In the genomic region with DNA sequence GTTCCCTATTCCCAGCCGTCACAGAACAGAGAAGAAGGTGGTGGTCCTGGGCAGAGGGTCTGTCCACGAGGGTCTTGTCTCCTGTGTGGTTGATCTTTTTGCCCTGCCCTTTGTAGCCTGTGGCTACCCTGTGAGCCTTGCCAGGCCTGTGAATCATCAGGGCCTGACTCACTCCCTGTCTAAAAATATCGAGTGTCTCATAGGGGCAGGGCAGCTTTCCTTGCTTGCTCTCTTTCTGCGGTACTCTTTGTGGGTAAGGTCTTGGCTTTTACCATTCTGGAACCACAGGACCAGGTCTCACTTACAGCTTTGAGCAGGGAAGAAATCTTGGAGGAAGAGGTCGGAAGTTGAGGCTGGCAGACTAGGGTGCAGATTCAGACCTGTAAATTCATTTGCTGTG, we compare ENCODE assay signal across 11 mouse cellular contexts.
DNase-seq lines count a peak whose midpoint lies in the region; ATAC-seq and TF ChIP-seq lines count a peak whose summit lies in the region.
"Had no signal": no experiment of that assay in that cellular context is flagged by ENCODE, and none has a peak within 500 bp of the region (broad histone marks: within the 10 kb centered on the region; RNA-seq: fewer than 3 reads in every experiment).

No protein-coding gene starts in this region.

- H3K27ac ChIP-seq in heart, embryonic 12.5 days (ENCODE audit: poor library complexity, severe bottlenecking), result no peak overlapping the region
- H3K27ac ChIP-seq in CH12.LX (ENCODE audit: insufficient read depth, low read depth), result no peak overlapping the region
- H3K27ac ChIP-seq in heart, postnatal 0 days (ENCODE audit: low read depth), result no peak overlapping the region
- no peak overlapping the region for H3K27ac ChIP-seq in neural tube, embryonic 15.5 days (replicated peaks)
- no peak overlapping the region for H3K27ac ChIP-seq in forebrain, embryonic 13.5 days
- H3K27ac ChIP-seq: embryonic facial prominence, embryonic 13.5 days; limb, embryonic 15.5 days had no signal

- no peaks in the 10 kb centered on the region for H3K36me3 ChIP-seq in heart, embryonic 12.5 days
- no peaks in the 10 kb centered on the region for H3K36me3 ChIP-seq in CH12.LX (replicated peaks in 1 of 2; ENCODE audit: control insufficient read depth in 1 of 2, insufficient read depth in 1 of 2, low read length in 1 of 2)
- no peaks in the 10 kb centered on the region for H3K36me3 ChIP-seq in heart, postnatal 0 days (replicated peaks; ENCODE audit: control insufficient read depth, insufficient read depth, low read length)
- H3K36me3 ChIP-seq in neural tube, embryonic 15.5 days, result no peaks in the 10 kb centered on the region
- no peaks in the 10 kb centered on the region for H3K36me3 ChIP-seq in forebrain, embryonic 13.5 days (ENCODE audit: poor library complexity, severe bottlenecking)
- H3K36me3 ChIP-seq: embryonic facial prominence, embryonic 13.5 days; limb, embryonic 15.5 days had no signal

- DNase-seq in heart, adult 18-20 months, result peak; percentile 71 to 77
- DNase-seq in CH12.LX (ENCODE audit: extremely low read depth), result peak; percentile 9
- DNase-seq in brain, adult 2 months (ENCODE audit: low read depth, low spot score), result peak; percentile 58
- peak; percentile 9 for DNase-seq in heart, postnatal 0 days (ENCODE audit: low spot score)
- no peak for DNase-seq in thymus, postnatal 0 days (ENCODE audit: low spot score)
- DNase-seq: layer of hippocampus, adult 9-11 months had no signal

- H3K9me3 ChIP-seq in heart, embryonic 12.5 days (replicated peaks), result no peaks in the 10 kb centered on the region
- H3K9me3 ChIP-seq in CH12.LX (replicated peaks; ENCODE audit: low read length), result no peaks in the 10 kb centered on the region
- H3K9me3 ChIP-seq in heart, postnatal 0 days (replicated peaks; ENCODE audit: control insufficient read depth, low read length), result no peaks in the 10 kb centered on the region
- no peaks in the 10 kb centered on the region for H3K9me3 ChIP-seq in neural tube, embryonic 15.5 days (replicated peaks)
- H3K9me3 ChIP-seq in forebrain, embryonic 13.5 days (replicated peaks), result no peaks in the 10 kb centered on the region
- H3K9me3 ChIP-seq: embryonic facial prominence, embryonic 13.5 days; limb, embryonic 15.5 days had no signal

- H3K9ac ChIP-seq in heart, embryonic 12.5 days, result no peak overlapping the region
- H3K9ac ChIP-seq in CH12.LX (ENCODE audit: insufficient read depth, low read depth), result no peak overlapping the region
- H3K9ac ChIP-seq in heart, postnatal 0 days (replicated peaks; ENCODE audit: low read depth, low read length), result no peak overlapping the region
- no peak overlapping the region for H3K9ac ChIP-seq in neural tube, embryonic 15.5 days (replicated peaks)
- no peak overlapping the region for H3K9ac ChIP-seq in forebrain, embryonic 13.5 days
- H3K9ac ChIP-seq: embryonic facial prominence, embryonic 13.5 days; limb, embryonic 15.5 days had no signal

- TF ChIP-seq CTCF in CH12.LX (conservative IDR thresholded peaks at IDR 0.05 in 1 of 2, IDR thresholded peaks at IDR 0.05 in 1 of 2; ENCODE audit: low read depth in 2 of 2, low read length in 2 of 2), result no peak
- TF ChIP-seq CTCF in heart, postnatal 0 days (IDR thresholded peaks at IDR 0.05; ENCODE audit: low read depth), result no peak

- no peak for TF ChIP-seq EP300 in CH12.LX (IDR thresholded peaks at IDR 0.05; ENCODE audit: low read length)
- TF ChIP-seq EP300 in heart, postnatal 0 days (IDR thresholded peaks at IDR 0.05; ENCODE audit: low read depth), result no peak

- dilution Hi-C loops in CH12.LX (cut with MboI; ENCODE audit: extremely low pct_ligation_motif_present, extremely low pct_unique_long_range_greater_than_20kb, low sequenced_read_pairs), result no loop called here

- H3K4me2 ChIP-seq in heart, embryonic 12.5 days, result no peak overlapping the region
- H3K4me2 ChIP-seq in CH12.LX (ENCODE audit: insufficient read depth, low read depth, poor library complexity, severe bottlenecking), result no peak overlapping the region
- no peak overlapping the region for H3K4me2 ChIP-seq in heart, postnatal 0 days (ENCODE audit: low read depth, low read length)
- H3K4me2 ChIP-seq in neural tube, embryonic 15.5 days, result no peak overlapping the region
- no peak overlapping the region for H3K4me2 ChIP-seq in forebrain, embryonic 13.5 days
- H3K4me2 ChIP-seq: embryonic facial prominence, embryonic 13.5 days; limb, embryonic 15.5 days had no signal

- no peaks in the 10 kb centered on the region for H3K27me3 ChIP-seq in heart, embryonic 12.5 days (replicated peaks)
- H3K27me3 ChIP-seq in CH12.LX (replicated peaks), result no peaks in the 10 kb centered on the region
- H3K27me3 ChIP-seq in heart, postnatal 0 days (ENCODE audit: control insufficient read depth, insufficient read depth, low read length), result no peaks in the 10 kb centered on the region
- H3K27me3 ChIP-seq in neural tube, embryonic 15.5 days (replicated peaks), result no peaks in the 10 kb centered on the region
- no peaks in the 10 kb centered on the region for H3K27me3 ChIP-seq in forebrain, embryonic 13.5 days
- H3K27me3 ChIP-seq: limb, embryonic 15.5 days had no signal

- no peak for TF ChIP-seq POLR2A in CH12.LX (IDR thresholded peaks at IDR 0.05; ENCODE audit: low read depth, low read length)

- no peak overlapping the region for H3K4me3 ChIP-seq in heart, embryonic 12.5 days
- no peak overlapping the region for H3K4me3 ChIP-seq in CH12.LX (replicated peaks in 1 of 3; ENCODE audit: low read depth in 2 of 3, low read length in 2 of 3, poor library complexity in 1 of 3)
- H3K4me3 ChIP-seq in heart, postnatal 0 days (ENCODE audit: low read depth, low read length), result no peak overlapping the region
- no peak overlapping the region for H3K4me3 ChIP-seq in neural tube, embryonic 15.5 days (replicated peaks)
- no peak overlapping the region for H3K4me3 ChIP-seq in forebrain, embryonic 13.5 days
- H3K4me3 ChIP-seq: embryonic facial prominence, embryonic 13.5 days; limb, embryonic 15.5 days had no signal

- WGBS in heart, embryonic 12.5 days, result 52% methylated on average over 5 of the region's 5 CpGs
- 38% methylated on average over 5 of the region's 5 CpGs for WGBS in heart, postnatal 0 days
- WGBS in neural tube, embryonic 15.5 days, result 83% methylated on average over 5 of the region's 5 CpGs
- WGBS in forebrain, embryonic 13.5 days, result 82% methylated on average over 5 of the region's 5 CpGs

- ATAC-seq in heart, embryonic 12.5 days (ENCODE audit: insufficient number of reproducible peaks, low FRiP score), result no peak
- peak; percentile 58 for ATAC-seq in heart, postnatal 0 days (ENCODE audit: insufficient read depth, low read depth)
- ATAC-seq in neural tube, embryonic 15.5 days (ENCODE audit: low FRiP score), result no peak
- no peak for ATAC-seq in forebrain, embryonic 13.5 days

- peaks cover 4% of the 10 kb centered on the region; the same call in 1 of the 2 replicates for H3K4me1 ChIP-seq in heart, embryonic 12.5 days (replicated peaks)
- H3K4me1 ChIP-seq in CH12.LX (ENCODE audit: control insufficient read depth in 1 of 2, insufficient read depth in 2 of 2), result peaks cover 23 to 28% of the 10 kb centered on the region in 2 experiments
- no peaks in the 10 kb centered on the region for H3K4me1 ChIP-seq in heart, postnatal 0 days (ENCODE audit: control insufficient read depth, insufficient read depth)
- H3K4me1 ChIP-seq in neural tube, embryonic 15.5 days, result no peaks in the 10 kb centered on the region
- H3K4me1 ChIP-seq in forebrain, embryonic 13.5 days, result no peaks in the 10 kb centered on the region
- H3K4me1 ChIP-seq: limb, embryonic 15.5 days had no signal

- H3K79me2 ChIP-seq in CH12.LX (replicated peaks; ENCODE audit: control insufficient read depth, extremely low read depth, insufficient read depth, poor library complexity, severe bottlenecking), result no peaks in the 10 kb centered on the region

- no peak for TF ChIP-seq RAD21 in CH12.LX (IDR thresholded peaks at IDR 0.05; ENCODE audit: low read depth, low read length)

- in situ Hi-C loops in CH12.LX (cut with MboI; ENCODE audit: low pct_ligation_motif_present, low pct_unique_long_range_greater_than_20kb, low sequenced_read_pairs), result no loop called here

TF ChIP-seq in CH12.LX, 34 proteins besides CTCF, POLR2A, EP300 and RAD21:
- TF ChIP-seq MEF2A (IDR thresholded peaks at IDR 0.05; ENCODE audit: borderline replicate concordance, low read depth, low read length), result peak; percentile 83; the same call in 1 of the 2 replicates
- TF ChIP-seq TBP (conservative IDR thresholded peaks at IDR 0.05; ENCODE audit: low read depth, low read length), result no peak
- no peak for TF ChIP-seq PAX5 (IDR thresholded peaks at IDR 0.05; ENCODE audit: low read length)
- TF ChIP-seq JUN (IDR thresholded peaks at IDR 0.05; ENCODE audit: insufficient read depth, low read depth, low read length), result no peak
- TF ChIP-seq ZNF384 (IDR thresholded peaks at IDR 0.05; ENCODE audit: low read depth, low read length), result no peak
- no peak for TF ChIP-seq SMC3 (IDR thresholded peaks at IDR 0.05; ENCODE audit: low read depth, low read length)
- no peak for TF ChIP-seq MYC (IDR thresholded peaks at IDR 0.05; ENCODE audit: low read depth, low read length)
- no peak for TF ChIP-seq POLR2AphosphoS2 (IDR thresholded peaks at IDR 0.05; ENCODE audit: low read depth, low read length)
